Mouse (Mus musculus) ES-E14 (cell line): ENCODE data around the gene C1qtnf7. TPM values are rescaled to one million over a fixed set of nuclear protein-coding genes. Genes with fewer than 3 reads are reported as not detected.

Experiments used
- DNase-seq: peaks from one replicate; pipeline ENCODE4 v3.0.0-alpha.2; 2013; ENCODE audit warnings: low read depth, low spot score
- H3K27ac ChIP-seq: 2 replicates; pipeline ENCODE4 v1.5.1; 2012; ENCODE audit warnings: low read depth, mild to moderate bottlenecking, low read length, moderate library complexity, mixed read lengths; ENCODE audit not compliant: poor library complexity, insufficient read depth, severe bottlenecking
- H3K36me3 ChIP-seq: 2 replicates; pipeline ENCODE4 v1.6.1; 2012; ENCODE audit warnings: mild to moderate bottlenecking, low read length, moderate library complexity, mixed read lengths; ENCODE audit not compliant: control insufficient read depth, poor library complexity, insufficient read depth, severe bottlenecking
- H3K4me1 ChIP-seq, 2 experiments: fragments of 150-350 bp in 1 of 2; sonication (generic) in 1 of 2; 2 replicates each; pipeline ENCODE4 v1.6.1; 2012; ENCODE audit warnings: low read length in 2 of 2, mild to moderate bottlenecking in 1 of 2, mixed read lengths in 1 of 2; ENCODE audit not compliant: control insufficient read depth in 2 of 2, insufficient read depth in 2 of 2, poor library complexity in 1 of 2
- H3K4me3 ChIP-seq, 2 experiments: fragments of 150-350 bp in 1 of 2; sonication (generic) in 1 of 2; 2 replicates each; pipeline ENCODE4 v1.5.1; 2012; ENCODE audit warnings: low read length in 2 of 2, low read depth in 1 of 2, mild to moderate bottlenecking in 1 of 2, mixed read lengths in 1 of 2; ENCODE audit not compliant: insufficient read depth in 1 of 2, poor library complexity in 1 of 2, severe bottlenecking in 1 of 2
- H3K9ac ChIP-seq: 2 replicates; pipeline ENCODE4 v1.6.1; 2012; ENCODE audit warnings: low read depth, mild to moderate bottlenecking, low read length, mixed read lengths; ENCODE audit not compliant: poor library complexity, insufficient read depth, severe bottlenecking
- H3K9me3 ChIP-seq: fragments of 150-350 bp; sonication (generic); 2 replicates; pipeline ENCODE4 v1.6.1; 2012; ENCODE audit warnings: low read depth, mild to moderate bottlenecking, low read length; ENCODE audit not compliant: control insufficient read depth, insufficient read depth
- CHD2 ChIP-seq: IDR thresholded peaks from 2 replicates; pipeline ENCODE4 v1.6.1; 2014; ENCODE audit warnings: mild to moderate bottlenecking, low read depth, low read length, inconsistent platforms
- HCFC1 ChIP-seq: IDR thresholded peaks from 2 replicates; pipeline ENCODE4 v1.6.1; 2012; ENCODE audit warnings: low read length, inconsistent platforms, borderline replicate concordance; ENCODE audit not compliant: insufficient read depth
- MAFK ChIP-seq: IDR thresholded peaks from 2 replicates; pipeline ENCODE4 v1.6.1; 2014; ENCODE audit warnings: mild to moderate bottlenecking, low read depth, low read length, inconsistent platforms; ENCODE audit not compliant: insufficient read depth
- ZC3H11A ChIP-seq: IDR thresholded peaks from 2 replicates; pipeline ENCODE4 v1.6.1; 2012; ENCODE audit warnings: low read depth, mild to moderate bottlenecking, inconsistent platforms, low read length, borderline replicate concordance
- ZNF384 ChIP-seq: IDR thresholded peaks from 2 replicates; pipeline ENCODE4 v1.6.1; 2012; ENCODE audit warnings: low read depth, low read length, inconsistent platforms
- in situ Hi-C, 2 experiments: fragments of 600-800 bp; cut with MboI; formaldehyde crosslinking; loops; one replicate each; pipeline ENCODE4 v1.15.1; 2025; ENCODE audit warnings: low sequenced_read_pairs in 2 of 2, inconsistent platforms in 1 of 2; ENCODE audit not compliant: unreplicated experiment in 2 of 2
- total RNA-seq: library from RNA; depleted of rRNA; stranded (reverse); fragments of 300-350 nt; gene quantifications from 2 replicates; pipeline ENCODE4 v1.2.3, GENCODE M21; 2012

C1qtnf7 gene
- total RNA-seq, 1 experiment: not detected

- no peak for DNase-seq
- in situ Hi-C loops: no loop called here
- no peak overlapping the region for H3K9ac ChIP-seq
- no peaks in the 10 kb centered on the region for H3K4me1 ChIP-seq
- H3K36me3 ChIP-seq: no peaks in the 10 kb centered on the region
- no peak overlapping the region for H3K27ac ChIP-seq
- no peaks in the 10 kb centered on the region for H3K9me3 ChIP-seq
- H3K4me3 ChIP-seq: no peak overlapping the region
- no peak for TF ChIP-seq CHD2
- no peak for TF ChIP-seq MAFK
- TF ChIP-seq ZNF384: no peak
- TF ChIP-seq ZC3H11A: no peak
- TF ChIP-seq HCFC1: no peak
These were observed 74.1 kb downstream of the C1qtnf7 start for GRCm38 (mm10) chr5:43589440-43589830.

- Histone ChIP-seq H3K9me3 (no peaks in the 10 kb centered on the region), H3K4me3 (no peak overlapping the region), H3K36me3 (no peaks in the 10 kb centered on the region), H3K27ac (no peak overlapping the region), H3K9ac (no peak overlapping the region), H3K4me1 (no peaks in the 10 kb centered on the region)
- in situ Hi-C loops: no loop called here
- no peak for TF ChIP-seq CHD2
- TF ChIP-seq ZNF384: no peak
- TF ChIP-seq MAFK: no peak
- TF ChIP-seq ZC3H11A: no peak
- no peak for TF ChIP-seq HCFC1
- no peak for DNase-seq
These were observed 75.0 kb downstream of the C1qtnf7 start for GRCm38 (mm10) chr5:43590311-43590731.

- Histone ChIP-seq H3K4me1 (no peaks in the 10 kb centered on the region), H3K27ac (no peak overlapping the region), H3K36me3 (no peaks in the 10 kb centered on the region), H3K4me3 (no peak overlapping the region), H3K9me3 (no peaks in the 10 kb centered on the region), H3K9ac (no peak overlapping the region)
- TF ChIP-seq ZC3H11A: no peak
- no peak for TF ChIP-seq ZNF384
- no peak for TF ChIP-seq CHD2
- no peak for TF ChIP-seq MAFK
- no peak for TF ChIP-seq HCFC1
- DNase-seq: no peak
- in situ Hi-C loops: no loop called here
These were observed 86.3 kb downstream of the C1qtnf7 start for GRCm38 (mm10) chr5:43601601-43602000.

GRCm38 (mm10) chr5:43602518-43602917, 87.2 kb downstream of the C1qtnf7 start:
- H3K4me1 ChIP-seq: no peaks in the 10 kb centered on the region
- in situ Hi-C loops: no loop called here
- TF ChIP-seq ZC3H11A (no peak), HCFC1 (no peak), ZNF384 (no peak), CHD2 (no peak), MAFK (no peak)
- no peak for DNase-seq
- H3K4me3 ChIP-seq: no peak overlapping the region
- no peaks in the 10 kb centered on the region for H3K9me3 ChIP-seq
- H3K36me3 ChIP-seq: no peaks in the 10 kb centered on the region
- no peak overlapping the region for H3K9ac ChIP-seq
- H3K27ac ChIP-seq: no peak overlapping the region

- Histone ChIP-seq H3K4me1 (no peaks in the 10 kb centered on the region), H3K27ac (no peak overlapping the region), H3K36me3 (no peaks in the 10 kb centered on the region), H3K9me3 (no peaks in the 10 kb centered on the region), H3K4me3 (no peak overlapping the region), H3K9ac (no peak overlapping the region)
- in situ Hi-C loops: no loop called here
- no peak for DNase-seq
- TF ChIP-seq CHD2 (no peak), ZNF384 (no peak), ZC3H11A (no peak), HCFC1 (no peak), MAFK (no peak)
These were observed 88.2 kb downstream of the C1qtnf7 start for GRCm38 (mm10) chr5:43603559-43603958.
